Mouse (Mus musculus): ENCODE measurements around the gene Ackr2. TPM values are rescaled to one million over a fixed set of nuclear protein-coding genes. Genes with fewer than 3 reads are reported as not detected.

The Ackr2 gene
- polyA plus RNA-seq, 2 experiments from 2014 or later: not detected

Other genes with a start within 250 kb of the Ackr2 start
- 10 to 100 TPM; 17.6 to 32.9 TPM for gene Sec22c, start 192.9 kb upstream of the Ackr2 start, polyA plus RNA-seq (2017; shearing (Covaris generic))
- gene Ss18l2, start 188.0 kb upstream of the Ackr2 start, polyA plus RNA-seq (2017; shearing (Covaris generic)): 10 to 100 TPM; 50.7 to 52.2 TPM
- 100 to 1,000 TPM; 104 to 128 TPM for gene Nktr, start 179.2 kb upstream of the Ackr2 start, polyA plus RNA-seq (2017; shearing (Covaris generic))
- under 1 TPM; 0.22 to 0.30 TPM for gene Zfp651, start 139.0 kb upstream of the Ackr2 start, polyA plus RNA-seq (2017; shearing (Covaris generic))
- not detected for gene Klhl40, start 120.7 kb upstream of the Ackr2 start, polyA plus RNA-seq (2017; shearing (Covaris generic))
- not detected for gene Hhatl, start 105.8 kb upstream of the Ackr2 start, polyA plus RNA-seq (2017; shearing (Covaris generic))
- gene Ccdc13, start 58.9 kb upstream of the Ackr2 start, polyA plus RNA-seq (2017; shearing (Covaris generic)): not detected
- gene Higd1a, start 40.0 kb upstream of the Ackr2 start, polyA plus RNA-seq (2017; shearing (Covaris generic)): 100 to 1,000 TPM in 1 of 2 experiments, 10 to 100 TPM in 1; 94.5 to 129 TPM
- gene Cyp8b1, start 17.9 kb downstream of the Ackr2 start, polyA plus RNA-seq (2017; shearing (Covaris generic)): not detected
- gene Fam198a, start 52.6 kb downstream of the Ackr2 start, polyA plus RNA-seq (2017; shearing (Covaris generic)): under 1 TPM in 1 of 2 experiments, not detected in 1; 0.29 TPM
- not detected for gene Pomgnt2, start 98.8 kb downstream of the Ackr2 start, polyA plus RNA-seq (2017; shearing (Covaris generic))
- 10 to 100 TPM; 21.8 to 29.7 TPM for gene Snrk, start 218.9 kb downstream of the Ackr2 start, polyA plus RNA-seq (2017; shearing (Covaris generic))